Mouse (Mus musculus): ENCODE results near the gene Whrn. TPM values are rescaled to one million over a fixed set of nuclear protein-coding genes. Genes with fewer than 3 reads are reported as not detected.

Whrn gene
- total RNA-seq, 2 experiments from 2014 or later: 41.7 to 45.8 TPM

- no peak for DNase-seq (ENCODE audit: extremely low spot score in 1 of 2, low spot score in 2 of 2)
- intact Hi-C loops (cut with DNase I): no loop called here
Observed at GRCm38 (mm10) chr4:63399691-63400270, 96.0 kb downstream of the Whrn start.

GRCm38 (mm10) chr4:63398854-63399609 lies 96.8 kb downstream of the Whrn start:
- intact Hi-C loops (cut with DNase I): no loop called here
- DNase-seq (ENCODE audit: extremely low spot score in 1 of 2, low spot score in 2 of 2): peak in 1 of 2 experiments; percentile 64

- no peak for DNase-seq (ENCODE audit: extremely low spot score in 1 of 2, low spot score in 2 of 2)
- intact Hi-C loops (cut with DNase I): no loop called here
Observed at GRCm38 (mm10) chr4:63397981-63398537, 97.7 kb downstream of the Whrn start.

GRCm38 (mm10) chr4:63391322-63391721 lies 104.5 kb downstream of the Whrn start:
- intact Hi-C loops (cut with DNase I): no loop called here
- no peak for DNase-seq (ENCODE audit: extremely low spot score in 1 of 2, low spot score in 2 of 2)

- DNase-seq (ENCODE audit: extremely low spot score in 1 of 2, low spot score in 2 of 2): no peak
- intact Hi-C loops (cut with DNase I): no loop called here
Observed at GRCm38 (mm10) chr4:63389887-63390528, 105.8 kb downstream of the Whrn start.

- intact Hi-C loops (cut with DNase I): no loop called here
- DNase-seq (ENCODE audit: extremely low spot score in 1 of 2, low spot score in 2 of 2): no peak
Observed at GRCm38 (mm10) chr4:63389121-63389886, 106.5 kb downstream of the Whrn start.

GRCm38 (mm10) chr4:63388029-63388428 lies 107.8 kb downstream of the Whrn start:
- no peak for DNase-seq (ENCODE audit: extremely low spot score in 1 of 2, low spot score in 2 of 2)
- intact Hi-C loops (cut with DNase I): no loop called here

- intact Hi-C loops (cut with DNase I): no loop called here
Observed at GRCm38 (mm10) chr4:63385784-63386183, 110.0 kb downstream of the Whrn start.

GRCm38 (mm10) chr4:63385253-63385652 lies 110.5 kb downstream of the Whrn start:
- intact Hi-C loops (cut with DNase I): no loop called here
- DNase-seq (ENCODE audit: extremely low spot score in 1 of 2, low spot score in 2 of 2): no peak

More at GRCm38 (mm10) chr4:63385784-63386183, 110.0 kb downstream of the Whrn start:
- no peak for DNase-seq (ENCODE audit: extremely low spot score in 1 of 2, low spot score in 2 of 2)

- intact Hi-C loops (cut with DNase I): no loop called here
- DNase-seq (ENCODE audit: extremely low spot score in 1 of 2, low spot score in 2 of 2): no peak
Observed at GRCm38 (mm10) chr4:63384262-63384661, 111.5 kb downstream of the Whrn start.

GRCm38 (mm10) chr4:63383474-63383873 lies 112.3 kb downstream of the Whrn start:
- DNase-seq (ENCODE audit: extremely low spot score in 1 of 2, low spot score in 2 of 2): no peak
- intact Hi-C loops (cut with DNase I): no loop called here

- no peak for DNase-seq (ENCODE audit: extremely low spot score in 1 of 2, low spot score in 2 of 2)
- intact Hi-C loops (cut with DNase I): no loop called here
Observed at GRCm38 (mm10) chr4:63382676-63383369, 113.0 kb downstream of the Whrn start.

- intact Hi-C loops (cut with DNase I): no loop called here
- DNase-seq (ENCODE audit: extremely low spot score in 1 of 2, low spot score in 2 of 2): no peak
Observed at GRCm38 (mm10) chr4:63377483-63377882, 118.3 kb downstream of the Whrn start.

- intact Hi-C loops (cut with DNase I): no loop called here
- peak in 1 of 2 experiments; percentile 41 for DNase-seq (ENCODE audit: extremely low spot score in 1 of 2, low spot score in 2 of 2)
Observed at GRCm38 (mm10) chr4:63375367-63375766, 120.4 kb downstream of the Whrn start.

- DNase-seq (ENCODE audit: extremely low spot score in 1 of 2, low spot score in 2 of 2): no peak
- intact Hi-C loops (cut with DNase I): no loop called here
Observed at GRCm38 (mm10) chr4:63374331-63374730, 121.5 kb downstream of the Whrn start.

GRCm38 (mm10) chr4:63373404-63373803 lies 122.4 kb downstream of the Whrn start:
- DNase-seq (ENCODE audit: extremely low spot score in 1 of 2, low spot score in 2 of 2): no peak
- intact Hi-C loops (cut with DNase I): no loop called here

GRCm38 (mm10) chr4:63371890-63372289 lies 123.9 kb downstream of the Whrn start:
- DNase-seq (ENCODE audit: extremely low spot score in 1 of 2, low spot score in 2 of 2): no peak

GRCm38 (mm10) chr4:63370897-63371296 lies 124.9 kb downstream of the Whrn start:
- intact Hi-C loops (cut with DNase I): no loop called here
- no peak for DNase-seq (ENCODE audit: extremely low spot score in 1 of 2, low spot score in 2 of 2)

More at GRCm38 (mm10) chr4:63371890-63372289, 123.9 kb downstream of the Whrn start:
- intact Hi-C loops (cut with DNase I): no loop called here
